Mouse (Mus musculus): Measurements from ENCODE around the gene Psmc5. TPM values are rescaled to one million over a fixed set of nuclear protein-coding genes. Genes with fewer than 3 reads are reported as not detected.

Psmc5 gene
- total RNA-seq, 1 experiment from 2014 or later = 151 TPM

DNA sequence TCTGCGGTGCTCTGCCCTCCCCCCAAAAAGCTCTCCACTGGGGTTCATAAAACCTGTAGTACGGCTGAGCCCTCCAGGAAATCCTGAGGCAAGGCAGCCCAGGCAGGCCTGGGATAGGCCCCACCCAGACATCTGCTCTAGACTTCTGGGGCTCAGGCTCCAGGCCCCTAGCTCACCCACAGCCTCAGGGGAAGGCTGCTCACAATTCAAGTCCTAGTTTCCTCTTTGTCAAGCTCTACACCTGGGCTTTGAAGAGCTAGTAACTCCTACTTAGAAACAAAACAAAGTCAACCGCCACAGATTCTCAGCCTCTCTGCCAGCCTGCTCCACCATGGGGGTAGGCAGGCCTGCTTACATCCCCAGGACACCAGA lies 13.1 kb downstream of the Psmc5 start:
- DNase-seq = no peak

DNA sequence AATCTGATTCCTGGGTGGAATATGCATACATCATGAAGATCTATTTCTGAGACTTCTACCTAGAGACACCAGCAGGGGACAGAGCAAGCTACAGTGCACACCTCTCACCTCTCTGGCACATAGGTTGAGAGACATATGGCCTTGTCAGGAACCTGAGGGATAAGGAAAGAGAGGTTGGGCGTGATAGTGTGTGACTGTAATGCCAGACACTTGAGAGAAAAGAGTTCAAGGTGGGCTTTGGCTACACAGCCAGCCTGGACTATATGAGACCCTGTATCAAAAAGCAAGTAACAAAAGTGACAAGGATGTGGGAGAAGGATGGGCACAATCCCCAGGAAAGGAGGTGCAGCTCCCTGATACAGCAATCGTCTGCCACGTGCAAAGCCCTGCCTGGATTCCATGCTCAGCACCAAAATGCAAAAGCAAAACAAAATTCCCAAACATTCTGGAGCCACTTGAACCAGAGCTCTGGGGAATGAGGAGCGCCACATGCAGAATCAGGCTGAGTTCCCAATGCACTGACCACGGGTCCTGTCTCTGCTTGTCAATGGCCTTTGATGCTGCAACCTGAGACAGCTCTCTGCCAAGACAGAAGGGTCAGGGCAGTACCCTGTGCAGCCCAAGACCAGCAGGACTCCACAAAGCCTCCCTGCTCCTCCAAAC lies 15.3 kb downstream of the Psmc5 start:
- no peak for DNase-seq

DNA sequence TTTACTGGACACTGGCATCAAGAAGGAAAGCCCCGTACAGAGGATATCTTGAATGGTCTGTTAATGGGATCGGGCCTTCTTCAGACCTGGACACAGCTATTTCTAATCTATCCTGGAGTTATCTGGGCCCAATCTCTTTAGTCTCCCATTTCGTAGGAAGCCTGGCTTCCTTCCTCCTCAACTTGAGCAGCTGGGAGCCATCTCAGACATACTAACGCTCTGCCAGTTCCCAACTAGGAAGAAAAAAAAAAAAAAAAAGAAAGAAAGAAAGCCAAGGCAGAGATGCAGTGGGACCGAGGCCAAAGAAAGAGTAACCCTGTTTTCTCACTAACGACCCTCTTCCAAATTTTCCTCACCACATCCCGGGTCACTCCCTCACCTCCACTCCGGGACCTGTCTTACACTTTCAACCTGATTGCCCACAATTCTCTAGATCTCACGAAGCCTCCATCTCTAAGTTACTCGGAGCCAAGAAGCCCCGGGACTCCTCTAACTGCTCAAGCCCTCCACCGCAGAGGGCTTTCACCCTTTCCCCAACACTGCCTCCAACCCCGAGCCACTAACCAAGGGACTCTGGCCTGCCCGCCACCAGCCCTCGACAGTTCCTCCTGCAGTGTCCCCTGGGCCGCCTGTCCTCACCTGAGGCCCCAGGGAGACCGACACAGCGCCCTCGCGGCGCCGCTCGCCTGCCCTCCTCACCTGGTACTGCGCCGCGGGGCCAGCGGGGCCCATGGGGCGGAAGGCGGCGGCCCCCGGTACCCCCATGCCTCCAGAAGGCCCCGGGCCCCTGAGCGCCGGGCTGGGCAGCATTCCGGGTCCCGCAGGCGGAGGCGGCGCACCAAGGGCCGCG lies 16.1 kb downstream of the Psmc5 start:
- peak; percentile 53 for DNase-seq

DNA sequence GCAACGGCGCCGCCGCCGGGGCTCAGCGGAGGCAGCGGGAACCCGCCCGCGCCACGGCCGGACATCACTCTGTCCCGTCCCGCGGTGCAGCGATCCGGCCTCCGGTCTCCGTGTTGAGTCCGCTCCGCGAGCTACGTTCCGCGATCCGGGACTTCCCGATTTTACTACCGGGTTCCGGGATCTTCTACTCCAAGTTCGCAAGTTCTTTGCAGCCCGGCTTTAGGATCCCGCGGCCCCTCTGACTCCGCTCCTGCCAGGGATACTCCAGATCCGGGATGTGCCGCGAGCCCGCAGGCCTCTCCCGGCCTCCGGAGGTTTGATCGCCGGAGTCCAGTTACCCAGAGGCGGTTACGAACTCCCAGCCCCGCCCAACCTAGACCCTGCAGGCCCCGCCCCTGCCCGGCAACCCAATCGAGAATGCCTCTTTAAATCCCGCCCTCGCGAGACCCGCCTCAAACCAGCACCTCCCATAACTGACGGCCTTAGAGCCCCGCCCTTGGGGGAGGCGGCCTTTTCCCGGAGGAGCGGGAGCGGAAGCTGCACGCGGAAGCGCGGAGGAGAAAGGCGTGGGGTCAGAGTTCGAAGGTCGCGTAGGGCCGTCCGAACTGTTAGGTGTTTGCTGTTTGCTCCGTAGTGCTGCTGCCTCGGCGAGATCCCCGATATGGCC lies 16.8 kb downstream of the Psmc5 start, which contains the start of gene Smarcd2:
Gene Smarcd2, minus strand, starts transcription at position 329 of the 667 bp plus-strand sequence.
- DNase-seq = peak; percentile 99

DNA sequence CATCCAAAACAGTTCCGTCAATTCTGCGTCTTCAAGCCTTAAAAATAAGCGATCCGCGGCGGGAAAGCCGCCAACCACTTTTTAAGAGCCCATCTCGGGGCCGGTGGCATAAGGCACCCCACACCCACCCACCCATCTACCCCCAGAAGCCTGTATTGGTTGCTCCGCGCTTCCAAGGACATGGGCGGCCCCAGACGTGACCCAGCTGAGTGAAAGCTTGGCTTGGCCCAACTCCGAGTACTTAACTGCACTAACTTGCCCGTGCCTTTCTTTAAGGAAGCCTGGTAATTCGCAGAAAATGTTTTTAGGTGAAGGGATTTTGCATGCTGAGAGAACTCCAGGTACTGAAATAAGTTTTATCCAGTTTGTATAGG lies 17.3 kb downstream of the Psmc5 start:
- DNase-seq = no peak

DNA sequence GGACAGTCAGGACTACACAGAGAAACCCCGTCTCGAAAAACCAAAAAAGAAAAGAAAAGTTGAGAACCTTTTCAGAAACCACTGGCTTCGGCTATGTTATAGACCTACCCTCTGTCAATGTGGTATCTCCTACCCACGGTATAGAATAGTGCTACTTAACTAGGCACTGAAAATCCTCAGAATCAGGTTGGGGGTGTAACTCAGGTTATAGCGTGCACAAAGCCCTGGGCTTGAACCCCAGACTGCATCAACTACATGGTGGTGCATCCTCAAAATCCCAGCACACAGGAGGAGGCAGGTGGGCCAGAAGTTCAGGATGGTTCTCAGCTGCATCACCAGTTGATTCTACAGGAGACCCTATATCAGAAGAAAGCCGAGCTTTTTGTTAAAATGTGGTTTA lies 17.9 kb downstream of the Psmc5 start:
- no peak for DNase-seq

DNA sequence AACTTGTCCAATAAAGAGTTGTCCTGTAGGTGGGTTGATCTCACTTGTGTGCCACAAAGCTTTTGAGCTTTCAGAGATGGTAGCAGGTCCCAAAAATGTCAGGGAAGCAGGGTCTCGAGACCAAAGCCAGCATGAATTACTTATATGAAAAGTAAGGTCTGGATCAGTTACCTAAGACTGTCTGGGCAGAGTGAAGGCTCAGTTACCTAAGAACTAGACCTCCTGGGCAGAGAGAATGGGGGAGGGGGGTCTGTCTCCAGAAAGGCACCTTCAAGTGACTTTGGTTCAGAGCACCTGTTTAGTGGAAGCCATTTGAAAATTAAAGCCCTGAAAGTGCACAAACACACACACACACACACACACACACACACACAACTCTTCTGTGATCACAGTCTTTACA lies 18.4 kb downstream of the Psmc5 start:
- DNase-seq = no peak

DNA sequence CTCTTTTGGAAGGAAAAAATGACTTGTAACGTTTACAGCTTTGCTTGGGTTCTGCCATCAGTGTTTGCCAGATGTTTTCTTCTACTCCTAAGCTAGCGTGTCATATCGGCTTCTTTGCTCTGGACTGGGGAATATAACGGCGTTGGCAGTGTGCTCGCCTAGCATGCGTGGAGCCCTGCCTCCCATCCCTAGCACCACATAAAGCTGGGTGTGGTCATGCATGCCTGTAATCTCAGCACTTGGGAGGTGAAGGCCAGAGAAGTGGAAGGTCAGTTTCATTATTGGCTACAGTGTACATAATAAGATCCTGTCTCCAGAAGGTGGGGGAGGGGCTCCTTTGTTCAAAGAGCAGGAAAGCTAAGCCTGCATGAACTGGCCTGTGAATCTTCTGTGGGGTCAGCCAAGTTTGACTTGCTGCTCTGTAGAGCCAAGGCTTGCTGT lies 19.0 kb downstream of the Psmc5 start:
- no peak for DNase-seq

DNA sequence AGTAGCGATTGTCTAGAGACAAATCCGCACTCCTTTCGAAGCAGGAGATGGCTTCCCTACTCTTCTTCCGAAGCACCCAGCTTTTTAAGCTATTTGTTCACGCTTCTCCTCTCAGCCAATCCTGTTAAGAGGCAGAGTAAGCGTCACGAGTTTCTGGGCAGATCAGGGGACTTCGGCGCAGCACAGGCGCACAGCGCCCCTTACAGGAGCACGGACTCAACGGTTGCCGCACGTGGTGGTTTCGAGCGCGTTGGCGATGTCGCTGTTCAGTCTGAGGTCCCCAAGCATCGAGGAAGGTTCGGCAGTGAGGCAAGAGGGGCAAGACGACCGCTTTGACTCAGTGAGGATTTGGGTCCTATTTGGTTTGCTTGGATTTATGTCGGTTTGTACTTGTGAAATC lies 20.5 kb downstream of the Psmc5 start, which contains the start of gene Tcam1:
Gene Tcam1, plus strand, starts transcription at position 219 of the 400 bp plus-strand sequence.
- DNase-seq = peak; percentile 91

DNA sequence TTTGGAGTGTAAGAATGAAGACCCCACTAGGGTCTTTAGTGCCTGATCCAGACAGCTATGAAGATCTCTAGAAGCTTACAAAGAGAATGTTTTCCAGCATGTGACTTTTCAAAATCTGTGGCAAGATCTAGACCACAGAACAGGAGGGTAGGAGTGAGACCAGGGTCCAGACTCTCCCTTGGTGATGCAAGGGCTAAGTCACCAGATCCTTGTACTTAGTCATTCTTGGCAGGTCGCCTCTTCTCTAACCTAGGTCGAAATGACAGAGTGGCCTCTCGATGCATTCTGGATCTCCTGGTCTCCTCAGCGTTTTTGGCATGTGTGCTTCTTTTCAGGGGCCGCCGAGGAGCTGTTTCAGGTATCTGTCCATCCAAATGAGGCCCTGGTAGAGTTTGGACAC lies 26.5 kb downstream of the Psmc5 start:
- no peak for DNase-seq

DNA sequence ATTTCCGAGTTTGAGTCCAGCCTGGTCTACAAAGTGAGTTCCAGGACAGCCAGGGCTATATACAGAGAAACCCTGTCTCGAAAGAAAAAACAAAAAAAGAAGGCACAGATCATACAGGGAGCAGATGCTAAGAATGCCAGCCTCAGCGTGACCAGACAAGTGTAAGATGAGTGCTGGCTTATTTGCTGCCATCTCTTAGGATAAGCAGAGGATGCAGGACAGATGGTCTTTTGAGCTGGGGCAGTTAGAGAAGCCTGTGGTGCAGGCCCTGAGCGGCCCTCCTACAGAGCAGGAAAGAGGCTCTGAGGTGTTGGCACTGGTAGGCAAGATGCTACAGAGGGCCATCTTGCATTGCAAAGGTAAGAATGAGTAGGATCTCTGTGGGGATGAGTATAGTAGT lies 27.4 kb downstream of the Psmc5 start:
- no peak for DNase-seq

DNA sequence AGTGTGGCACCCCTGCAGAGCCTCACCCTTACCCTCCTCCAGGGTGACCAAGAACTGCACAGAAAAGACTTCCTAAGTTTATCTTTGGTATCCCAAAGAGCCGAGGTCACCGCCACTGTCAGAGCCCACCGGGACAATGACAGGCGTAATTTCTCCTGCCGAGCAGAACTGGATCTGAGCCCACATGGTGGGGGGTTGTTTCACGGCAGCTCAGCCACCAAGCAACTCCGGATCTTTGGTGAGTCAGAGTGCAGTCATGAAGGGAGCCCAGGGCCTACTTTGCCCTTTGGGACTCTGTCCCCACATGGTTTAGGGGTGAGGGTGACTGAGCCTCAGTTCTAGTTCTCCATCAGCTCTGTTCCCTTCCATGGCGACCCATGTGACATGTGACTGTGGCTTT lies 28.2 kb downstream of the Psmc5 start:
- no peak for DNase-seq

DNA sequence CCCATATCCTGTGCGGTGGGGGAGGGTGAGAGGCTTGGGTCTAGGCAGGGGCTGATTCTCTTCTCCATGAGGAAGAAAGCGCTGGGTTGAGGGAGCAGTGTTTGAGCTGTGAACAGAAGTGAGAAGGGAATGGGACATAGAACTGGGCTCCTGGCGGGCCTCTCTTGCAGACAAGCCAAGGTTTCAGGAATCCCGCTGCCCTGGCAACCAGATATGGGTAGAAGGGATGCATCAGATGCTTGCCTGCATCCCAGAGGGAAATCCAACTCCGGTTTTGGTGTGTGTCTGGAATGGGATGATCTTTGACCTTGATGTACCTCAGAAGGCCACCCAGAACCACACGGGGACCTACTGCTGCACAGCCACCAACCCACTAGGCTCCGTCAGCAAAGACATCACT lies 30.3 kb downstream of the Psmc5 start:
- no peak for DNase-seq

DNA sequence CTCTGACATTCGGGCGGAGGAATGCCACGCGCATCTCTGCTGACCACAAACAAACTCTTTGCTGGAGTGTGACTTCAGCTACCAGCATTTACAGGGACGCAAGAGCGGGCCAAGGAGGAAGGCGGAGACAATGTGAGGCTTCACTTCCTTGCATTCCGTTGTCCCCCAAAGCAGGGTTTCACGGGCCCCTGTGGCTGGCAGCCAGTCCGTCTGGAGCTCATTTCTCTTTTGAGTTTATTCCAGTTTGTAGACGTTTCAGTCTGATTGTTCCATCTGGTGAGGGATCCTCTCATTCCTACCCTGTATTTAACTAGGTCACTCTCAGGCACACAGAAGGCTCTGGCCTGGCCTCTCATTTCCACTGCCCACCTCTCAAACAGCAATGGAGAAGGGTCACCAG lies 31.0 kb downstream of the Psmc5 start:
- DNase-seq = no peak

DNA sequence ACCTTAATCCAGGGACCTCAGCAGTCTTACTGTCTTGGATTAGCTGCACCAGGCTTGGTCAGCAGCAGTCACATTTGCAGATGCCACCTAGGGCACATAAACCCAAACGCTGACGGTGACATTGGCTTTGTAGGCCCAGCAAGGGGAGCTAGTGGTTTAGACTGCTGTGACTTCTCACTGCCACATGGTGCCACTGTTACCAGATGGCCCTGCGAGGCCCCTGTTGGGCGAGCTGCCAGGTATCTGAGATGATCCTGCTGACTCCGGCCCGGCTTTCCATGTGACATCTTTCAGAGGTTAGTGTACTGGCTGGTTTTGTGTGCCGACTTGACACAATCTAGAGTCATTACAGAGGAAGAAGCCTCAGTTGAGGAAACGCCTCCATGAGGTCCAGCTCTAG lies 33.4 kb downstream of the Psmc5 start:
- DNase-seq = peak; percentile 89

DNA sequence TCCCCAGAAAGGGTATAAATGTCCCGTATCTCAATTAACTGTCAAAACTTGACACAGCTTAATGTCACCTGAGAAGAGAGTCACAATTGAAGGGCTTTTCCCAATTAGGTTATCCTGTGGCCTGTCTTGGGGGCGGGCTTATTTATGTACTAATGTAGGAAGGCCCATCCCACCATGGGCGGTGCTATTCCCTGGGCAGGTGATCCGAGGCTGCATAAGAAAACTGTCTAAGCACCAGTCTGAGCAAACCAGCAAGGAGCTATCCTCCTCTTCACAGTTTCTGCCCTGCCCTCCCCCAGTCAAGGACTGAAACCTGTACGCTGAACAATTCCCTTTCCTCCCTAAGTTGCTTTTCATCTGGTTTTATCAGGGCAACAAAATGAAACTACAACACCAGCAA lies 34.4 kb downstream of the Psmc5 start:
- no peak for DNase-seq

DNA sequence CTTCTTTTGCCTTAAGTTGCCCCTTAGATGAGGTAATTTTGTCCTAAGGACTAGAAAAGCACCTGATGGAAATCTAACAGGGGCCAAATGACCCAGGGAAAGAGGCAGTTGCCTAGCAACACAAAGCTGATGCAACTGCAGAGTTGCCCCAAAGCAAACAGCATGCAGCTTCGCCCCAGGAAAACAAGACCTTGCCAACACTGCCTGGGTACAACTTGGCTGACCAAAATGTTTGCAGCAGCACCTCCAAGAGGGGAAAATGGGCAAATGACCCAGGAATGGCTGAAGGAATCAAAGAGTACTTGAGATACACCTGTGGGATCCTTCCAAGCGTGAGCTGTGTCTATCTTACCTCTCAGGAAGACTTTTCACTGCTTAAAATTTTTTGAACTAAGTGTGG lies 35.9 kb downstream of the Psmc5 start:
- no peak for DNase-seq

DNA sequence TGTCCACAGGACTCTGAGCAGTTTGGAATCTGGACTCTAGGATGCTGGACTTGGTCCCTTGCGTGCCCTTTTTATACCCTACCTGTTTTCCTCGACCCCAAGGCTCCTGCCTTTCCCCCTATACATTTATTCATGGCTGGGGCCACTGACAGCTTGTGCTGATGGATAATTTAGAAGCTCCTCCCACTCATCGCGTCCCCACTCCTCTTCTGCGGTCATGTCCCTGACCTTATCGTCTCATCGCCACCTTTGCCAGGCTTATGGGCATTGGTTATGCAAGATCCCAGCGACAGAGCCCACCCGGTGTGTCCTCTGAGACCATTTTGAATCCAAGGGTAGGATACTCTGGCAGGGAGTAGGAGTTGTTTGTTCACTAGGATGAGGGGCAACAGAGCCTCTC lies 45.8 kb downstream of the Psmc5 start, which contains the start of gene Gh:
Gene Gh, minus strand, starts transcription at position 101 of the 400 bp plus-strand sequence.
- no peak for DNase-seq

DNA sequence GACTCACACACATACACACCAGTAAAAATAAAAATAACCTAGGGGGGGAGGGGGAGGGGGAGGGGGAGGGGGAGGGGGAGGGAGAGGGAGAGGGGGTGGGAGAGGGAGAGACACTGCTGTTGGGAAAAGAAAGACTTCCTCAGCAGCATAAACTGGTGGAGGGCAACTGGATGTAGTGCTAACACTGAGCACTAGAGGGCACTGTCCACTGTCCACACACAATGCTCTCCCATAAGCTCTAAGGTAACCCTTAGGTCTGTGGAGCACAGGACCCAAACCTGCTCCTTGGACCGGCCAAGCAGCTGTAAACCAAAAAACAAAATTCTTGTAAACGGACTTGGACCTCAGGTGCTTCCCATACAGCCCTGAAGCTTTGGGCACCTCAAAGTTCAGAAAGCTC lies 46.7 kb downstream of the Psmc5 start:
- DNase-seq = peak; percentile 59

DNA sequence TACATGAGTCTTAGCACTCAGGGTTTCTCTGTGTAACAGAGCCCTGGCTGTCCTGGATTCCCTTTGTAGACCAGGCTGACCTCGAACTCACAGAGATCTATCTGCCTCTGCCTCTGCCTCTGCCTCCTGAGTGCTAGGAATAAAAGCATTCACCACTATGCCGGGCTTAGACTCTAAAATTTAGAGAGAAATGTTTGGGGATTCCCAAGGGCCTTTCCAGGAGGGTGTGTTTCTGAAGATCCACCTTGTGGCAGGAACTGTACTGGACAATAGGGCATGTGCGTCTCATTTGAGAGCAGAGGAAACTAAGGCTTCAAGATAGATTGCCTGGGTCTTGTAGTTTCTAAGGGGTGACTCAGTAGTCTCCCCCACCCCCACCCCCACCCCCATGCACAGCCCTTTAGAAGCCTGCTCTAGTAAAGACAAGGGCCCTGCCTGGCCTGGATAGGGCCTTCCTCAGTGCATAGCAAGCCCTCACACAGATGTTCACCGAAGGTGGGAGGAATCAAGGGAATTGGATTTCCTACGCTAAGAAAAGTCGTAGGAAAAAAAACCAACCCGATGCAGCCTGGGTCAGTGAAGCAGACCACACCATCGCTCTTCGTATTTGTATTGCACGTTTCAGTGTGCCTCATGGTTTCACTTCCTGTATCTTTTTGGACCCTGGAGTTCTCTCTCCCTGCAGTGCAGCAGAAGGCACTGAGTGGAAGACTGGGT lies 49.6 kb downstream of the Psmc5 start:
- no peak for DNase-seq

DNA sequence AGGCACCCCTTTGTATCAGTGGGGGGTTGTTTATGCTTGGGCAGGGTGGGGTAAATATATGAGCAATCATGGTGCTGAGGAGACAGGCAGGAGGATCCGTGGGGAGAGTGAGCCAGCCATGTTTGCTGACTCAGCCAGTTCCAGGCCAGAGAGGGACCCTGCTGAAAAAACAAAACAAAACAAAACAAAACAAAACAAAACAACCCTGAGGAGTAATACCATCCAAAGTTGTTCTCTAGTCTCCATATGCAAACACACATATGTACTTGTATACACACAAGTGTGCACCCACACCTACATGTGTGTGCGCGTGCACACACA lies 50.1 kb downstream of the Psmc5 start:
- no peak for DNase-seq

DNA sequence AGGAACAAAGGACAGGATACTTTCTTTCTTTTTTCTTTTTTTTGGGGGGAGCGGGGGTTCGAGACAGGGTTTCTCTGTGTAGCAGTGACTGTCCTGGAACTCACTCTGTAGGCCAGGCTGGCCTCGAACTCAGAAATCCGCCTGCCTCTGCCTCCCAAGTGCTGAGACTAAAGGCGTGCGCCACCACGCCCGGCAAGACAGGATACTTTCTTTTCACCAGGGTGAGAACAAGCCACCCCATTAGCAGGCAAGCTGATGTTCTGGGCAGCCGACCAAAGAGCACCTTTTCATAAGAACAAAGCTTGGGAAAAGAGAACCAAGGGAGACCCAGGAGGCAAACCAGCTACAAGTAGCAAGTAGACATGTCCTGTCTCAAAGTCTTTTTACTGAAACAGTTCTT lies 50.8 kb downstream of the Psmc5 start:
- no peak for DNase-seq

DNA sequence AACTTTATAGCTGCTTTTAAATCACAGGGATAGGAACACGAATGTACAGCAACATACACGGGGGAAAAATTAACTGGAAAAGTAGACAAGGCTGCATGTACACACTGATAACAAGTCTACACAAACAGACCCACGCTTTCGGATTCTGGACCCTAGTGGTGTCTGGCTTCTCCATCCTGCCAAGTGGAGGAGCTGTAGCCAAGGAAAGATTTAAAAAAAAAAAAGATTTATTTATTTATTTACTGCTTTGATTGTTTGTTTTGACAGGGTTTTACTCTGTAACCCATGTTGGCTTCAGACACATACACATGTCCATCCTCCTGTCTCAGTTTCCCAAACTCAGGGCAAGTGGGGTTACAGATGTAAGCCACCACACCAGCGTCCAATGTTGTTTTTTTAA lies 51.5 kb downstream of the Psmc5 start:
- DNase-seq = no peak
